Mouse (Mus musculus) embryonic facial prominence, embryonic 15.5 days (tissue): ENCODE results near the gene Kif28. TPM values are rescaled to one million over a fixed set of nuclear protein-coding genes. Genes with fewer than 3 reads are reported as not detected.

Experiments
- polyA plus RNA-seq: library from polyadenylated mRNA; unstranded; fragments of >200 nt; fragmentation: Nextera tagmentation; extraction: Ambion mirVana; gene quantifications from 2 replicates; pipeline ENCODE4 v1.2.1, GENCODE M21; 2015

Kif28 gene
- polyA plus RNA-seq, 1 experiment from 2014 or later: 0.25 TPM

Other genes starting within 250 kb of the Kif28 start
- gene Smyd3, start 227.2 kb downstream of the Kif28 start, polyA plus RNA-seq: 20.0 and 22.0 TPM in 2 replicates
- gene Tfb2m, start 199.0 kb downstream of the Kif28 start, polyA plus RNA-seq: 26.2 and 31.4 TPM in 2 replicates
- 16.6 and 16.7 TPM in 2 replicates for gene Cnst, start 198.9 kb downstream of the Kif28 start, polyA plus RNA-seq
- 70.1 and 71.9 TPM in 2 replicates for gene Sccpdh, start 77.1 kb downstream of the Kif28 start, polyA plus RNA-seq
- 0.24 TPM in 1 of 2 replicates, not detected in the other for gene Gm10518, start 58.1 kb upstream of the Kif28 start, polyA plus RNA-seq
- 20.7 and 21.7 TPM in 2 replicates for gene Ahctf1, start 58.4 kb upstream of the Kif28 start, polyA plus RNA-seq
- 16.3 and 17.9 TPM in 2 replicates for gene Cdc42bpa, start 215.2 kb upstream of the Kif28 start, polyA plus RNA-seq